Mouse (Mus musculus) gastrocnemius, postnatal 14 days (tissue): Measurements from ENCODE around the gene Tsnaxip1. TPM values are rescaled to one million over a fixed set of nuclear protein-coding genes. Genes with fewer than 3 reads are reported as not detected.
"Not testable (repeated sequence)": the region's sequence is repeated elsewhere in the genome, so short reads cannot be mapped to it uniquely, and the experiment has no call there.

Experiments used
- DNase-seq: peaks from one replicate; pipeline ENCODE4 v3.0.0; 2021; ENCODE audit warnings: mixed read lengths
- intact Hi-C: fragments of 180-260 bp; cut with DNase I; formaldehyde crosslinking; loops from one replicate; pipeline ENCODE4 v1.15.1; 2025; ENCODE audit warnings: low total_unique reads
- total RNA-seq, 2 experiments: library from RNA; stranded (reverse); gene quantifications; 2 replicates each; pipeline ENCODE4 v1.2.3; 2021

The Tsnaxip1 gene
- total RNA-seq, 2 experiments from 2014 or later: not detected

DNA sequence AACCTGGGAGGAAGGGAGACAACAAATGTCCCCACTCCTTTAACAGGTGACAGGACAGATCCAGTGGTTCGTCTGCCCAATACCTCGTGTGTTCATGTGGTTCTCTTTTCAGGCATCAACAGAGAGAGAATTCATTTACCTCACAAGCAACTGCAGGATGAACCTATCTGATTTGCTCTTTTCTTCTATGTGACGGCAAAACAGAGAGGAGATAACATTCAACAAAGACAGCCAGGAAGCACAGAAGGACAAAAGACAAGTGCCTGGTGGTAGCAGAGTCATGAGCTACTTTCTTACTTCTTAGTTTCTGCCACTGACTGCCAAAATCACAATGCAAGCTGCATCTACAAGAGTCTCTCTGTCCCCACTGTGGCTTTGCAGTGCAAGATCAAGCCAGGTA is 16.0 kb upstream of the Tsnaxip1 start:
- DNase-seq: no peak
- intact Hi-C loops: no loop called here

- intact Hi-C loops: no loop called here
- no peak for DNase-seq
These were observed 15.0 kb upstream of the Tsnaxip1 start for GRCm38 (mm10) chr8:105812511-105812910.

GRCm38 (mm10) chr8:105813241-105813640 is 14.3 kb upstream of the Tsnaxip1 start:
- no peak for DNase-seq
- intact Hi-C loops: no loop called here

DNA sequence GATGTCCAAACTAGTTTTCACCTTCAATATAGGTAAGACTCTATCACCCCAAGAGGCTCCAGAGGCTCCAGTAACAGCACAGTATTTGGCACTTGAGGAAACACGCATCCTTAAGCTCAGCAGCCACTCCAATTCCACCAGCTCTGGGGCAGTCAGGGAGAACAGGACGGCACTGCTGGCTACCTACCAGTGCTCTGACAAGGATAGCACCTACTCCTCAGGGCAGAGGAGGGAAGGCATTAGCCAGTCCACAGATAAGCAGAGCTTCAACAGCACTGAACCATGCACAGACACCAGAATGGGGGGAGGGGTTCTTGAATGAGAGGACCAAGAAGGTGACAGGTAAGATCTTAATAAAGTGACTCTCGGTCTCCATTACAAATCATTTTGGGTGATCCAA is 7.9 kb upstream of the Tsnaxip1 start:
- DNase-seq: no peak
- intact Hi-C loops: no loop called here

DNA sequence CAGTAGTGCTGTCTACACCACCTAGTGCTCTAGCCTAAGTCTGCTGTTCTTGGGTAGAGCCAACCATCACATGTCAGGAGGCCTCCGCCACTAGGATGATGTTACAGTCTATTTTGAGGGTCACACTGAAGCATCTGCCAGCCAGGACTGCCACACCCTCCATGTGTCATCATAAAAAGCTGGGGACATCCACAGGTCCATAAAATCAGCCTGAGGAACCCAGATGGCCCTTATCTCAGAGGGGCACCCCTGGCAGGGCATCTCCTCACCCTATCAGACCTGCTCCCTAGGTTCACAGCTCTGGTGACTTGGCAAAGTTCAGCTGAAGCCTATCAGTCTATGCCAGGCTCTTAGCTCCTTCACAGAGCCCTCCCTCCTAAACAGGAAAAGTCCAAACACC is 6.6 kb upstream of the Tsnaxip1 start:
- intact Hi-C loops: no loop called here
- DNase-seq: peak; percentile 34

DNA sequence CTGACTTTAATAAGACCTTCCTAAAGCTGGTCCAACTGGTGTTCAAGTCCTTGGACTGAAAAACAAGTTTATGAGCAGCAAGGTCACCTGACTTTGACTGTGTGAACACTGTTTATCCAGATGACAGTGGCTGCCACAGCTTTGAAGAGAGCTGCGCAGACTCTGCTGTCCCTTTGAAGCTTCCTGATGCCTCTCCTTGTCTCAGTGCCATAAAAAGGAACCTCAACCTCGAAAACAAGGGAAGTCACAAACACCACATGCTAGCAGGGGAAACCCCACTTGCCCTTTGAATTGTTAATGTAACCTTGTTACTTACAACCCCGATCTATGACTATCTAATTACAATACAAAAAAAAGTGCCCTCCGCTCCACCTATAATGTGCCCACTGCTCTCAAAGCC is 2.0 kb upstream of the Tsnaxip1 start:
- DNase-seq: no peak
- intact Hi-C loops: no loop called here

GRCm38 (mm10) chr8:105826379-105826778 is 1.2 kb upstream of the Tsnaxip1 start:
- intact Hi-C loops: no loop called here
- no peak for DNase-seq

GRCm38 (mm10) chr8:105833740-105834139 is 6.2 kb downstream of the Tsnaxip1 start:
- DNase-seq: not testable (repeated sequence)
- intact Hi-C loops: loop anchor here (5.0 kb wide), 1 partner anchor 121 kb away; no protein-coding TSS in a partner anchor

DNA sequence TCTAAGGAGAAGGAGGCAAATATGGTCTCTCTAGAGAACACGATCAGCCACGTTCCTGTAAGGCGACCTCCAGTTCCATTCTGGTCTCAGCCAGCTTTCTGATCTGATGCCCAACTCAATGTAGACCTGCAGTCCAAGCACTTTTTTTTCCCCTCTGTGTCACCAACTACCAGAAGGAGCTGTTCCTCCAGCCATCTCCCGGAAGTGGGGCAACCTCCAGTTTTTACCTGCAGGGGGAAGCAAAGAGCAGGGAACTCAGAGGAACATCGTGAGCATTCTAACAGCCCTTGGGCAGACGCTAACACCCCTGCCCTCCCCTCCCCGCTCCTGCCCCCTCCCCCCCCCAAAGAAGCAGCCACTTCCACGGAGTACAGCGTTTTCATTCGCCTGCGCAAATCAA is 7.8 kb downstream of the Tsnaxip1 start:
- intact Hi-C loops: loop anchor here (5.0 kb wide), 1 partner anchor 97 kb away; the partner anchor contains the start of gene Ctrl
- peak; percentile 66 for DNase-seq

DNA sequence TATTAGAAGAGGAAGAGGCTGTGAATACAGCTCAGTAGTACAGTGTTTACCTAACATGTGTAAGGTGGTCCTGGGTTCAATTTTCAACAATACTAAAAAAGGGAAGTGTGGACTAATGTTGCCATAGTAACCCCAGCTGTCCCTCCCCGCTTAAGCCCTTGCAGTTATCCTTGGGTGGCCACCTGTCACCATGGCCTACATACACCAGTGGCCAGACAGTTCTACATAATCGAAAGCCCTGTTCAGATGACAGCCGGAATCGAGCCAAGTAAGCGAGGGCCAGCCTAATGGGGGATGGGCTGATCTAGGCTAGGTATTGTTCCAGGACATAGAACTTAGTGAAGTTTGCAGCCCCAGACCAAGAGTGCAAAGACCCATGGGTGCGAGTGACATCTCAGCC is 9.5 kb downstream of the Tsnaxip1 start:
- intact Hi-C loops: loop anchor here (5.0 kb wide), 1 partner anchor 95 kb away; the partner anchor contains the start of gene Ctrl
- DNase-seq: no peak

- intact Hi-C loops: loop anchor here (5.0 kb wide), 1 partner anchor 93 kb away; the partner anchor contains the start of gene Ctrl
- no peak for DNase-seq
These were observed 11.7 kb downstream of the Tsnaxip1 start for GRCm38 (mm10) chr8:105839209-105839608.

DNA sequence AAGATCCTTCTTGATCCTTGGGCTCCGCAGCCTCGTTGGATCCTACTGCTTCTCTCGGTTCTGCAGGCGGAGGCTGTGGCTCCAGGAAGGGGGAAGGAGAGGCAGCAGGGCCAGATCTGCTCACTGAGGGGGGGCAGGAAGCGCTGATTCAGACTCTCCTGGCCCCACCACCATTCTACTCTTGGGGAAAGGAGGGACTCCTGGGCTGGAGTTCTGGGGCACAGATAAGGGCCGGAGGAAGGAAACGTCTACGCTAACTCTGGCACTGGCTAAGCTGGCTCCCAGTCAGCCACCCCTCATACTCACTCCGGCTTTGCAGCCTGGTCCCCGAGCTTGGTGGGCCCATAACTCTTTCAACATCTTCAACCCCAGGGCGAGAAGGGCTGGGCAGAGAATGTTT is 19.1 kb downstream of the Tsnaxip1 start:
- intact Hi-C loops: loop anchor here (10.0 kb wide), 1 partner anchor 158 kb away; the partner anchor contains the start of gene Dpep2nb
- DNase-seq: no peak

- no peak for DNase-seq
- intact Hi-C loops: no loop called here
These were observed 22.5 kb downstream of the Tsnaxip1 start for GRCm38 (mm10) chr8:105850014-105850413.

DNA sequence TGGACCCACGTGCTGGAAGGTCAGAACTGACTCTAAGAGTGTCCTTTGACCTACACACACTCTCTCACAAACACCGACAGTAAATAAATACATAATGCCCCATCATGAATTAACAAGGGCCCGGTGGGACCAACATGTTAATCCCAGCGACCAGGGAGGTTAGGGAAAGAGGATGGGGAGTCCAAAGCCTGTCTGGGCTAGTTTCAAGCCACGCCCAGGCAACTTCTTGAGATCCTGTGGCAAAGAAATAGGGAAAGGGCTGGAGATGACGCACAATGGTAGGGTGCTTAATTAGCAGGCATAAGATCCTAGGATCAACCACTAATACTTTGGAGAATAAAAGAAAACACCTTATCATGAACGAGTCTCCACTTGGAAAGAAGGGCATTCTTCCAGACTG is 23.1 kb downstream of the Tsnaxip1 start:
- intact Hi-C loops: no loop called here
- no peak for DNase-seq

DNA sequence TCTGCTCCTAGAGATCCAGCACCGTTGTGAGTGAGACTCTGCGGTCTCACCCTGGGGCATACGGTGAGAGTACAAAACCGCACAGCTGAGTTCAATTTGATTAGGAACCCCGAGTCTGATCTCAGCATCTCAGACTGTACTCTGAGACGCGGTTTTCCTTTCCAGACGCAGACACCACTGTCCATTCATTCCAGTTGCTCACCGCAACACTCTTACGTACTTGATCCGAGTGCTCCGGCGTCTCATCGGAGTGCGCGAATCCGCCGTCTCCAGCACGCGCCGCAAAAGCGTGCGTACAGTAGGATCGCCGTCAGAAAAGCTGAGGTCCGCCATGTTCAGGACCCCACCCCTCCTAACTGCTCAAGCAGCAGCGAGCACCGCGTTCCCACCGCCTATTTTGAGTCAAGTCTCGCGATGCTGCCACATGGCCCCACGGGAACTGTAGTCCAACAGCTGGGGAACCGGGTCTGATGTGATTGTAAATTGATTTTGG is 24.2 kb downstream of the Tsnaxip1 start:
- intact Hi-C loops: no loop called here
- DNase-seq: peak; percentile 90

DNA sequence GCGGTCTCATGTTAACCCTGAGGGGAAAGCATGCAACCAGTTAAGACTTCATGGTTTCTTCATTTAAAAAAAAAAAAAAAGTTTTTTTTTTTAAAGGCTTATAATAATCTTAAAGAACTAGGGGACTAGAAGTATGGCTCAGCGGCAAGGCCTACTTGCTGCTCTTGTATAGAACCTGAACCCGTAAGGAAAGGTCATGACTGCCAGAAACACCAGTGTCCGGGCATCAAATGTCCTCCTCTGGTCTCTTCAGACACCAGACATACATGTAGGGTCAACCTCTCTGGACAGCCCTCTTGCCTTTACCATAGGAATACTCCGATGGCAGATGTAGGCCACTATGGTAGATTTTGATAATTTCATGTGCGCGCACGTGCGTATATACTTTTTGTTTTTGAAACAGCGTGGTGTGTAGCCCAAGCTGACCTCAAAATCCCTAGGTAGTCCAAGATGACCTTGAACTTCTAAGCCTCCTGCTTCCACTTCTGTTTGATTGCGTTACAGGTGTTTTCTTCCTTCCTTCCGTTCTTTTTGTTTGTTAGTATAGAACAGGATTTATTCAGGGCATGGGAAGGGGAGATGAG is 24.7 kb downstream of the Tsnaxip1 start:
- intact Hi-C loops: no loop called here
- DNase-seq: no peak

- intact Hi-C loops: no loop called here
- no peak for DNase-seq
These were observed 25.6 kb downstream of the Tsnaxip1 start, which contains the start of gene Cenpt for GRCm38 (mm10) chr8:105853178-105853577. Cenpt (minus strand) TSS chr8:105853278.

DNA sequence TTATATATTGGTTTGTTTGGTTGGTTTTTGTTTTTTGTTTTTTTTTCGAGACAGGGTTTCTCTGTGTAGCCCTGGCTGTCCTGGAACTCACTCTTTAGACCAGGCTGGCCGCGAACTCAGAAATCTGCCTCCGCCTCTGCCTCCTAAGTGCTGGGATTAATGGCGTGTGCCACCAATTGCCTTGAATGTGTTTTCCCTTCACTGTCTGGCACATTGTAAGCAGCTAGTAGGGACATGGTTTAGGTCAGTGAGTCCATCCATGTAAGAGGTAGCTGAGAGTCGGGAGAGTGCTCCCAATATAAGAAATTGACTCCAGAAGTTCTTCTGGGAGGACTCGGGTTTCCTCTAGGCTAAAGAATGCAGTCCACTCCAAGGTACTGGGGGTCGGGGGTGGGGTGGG is 26.8 kb downstream of the Tsnaxip1 start:
- intact Hi-C loops: no loop called here

DNA sequence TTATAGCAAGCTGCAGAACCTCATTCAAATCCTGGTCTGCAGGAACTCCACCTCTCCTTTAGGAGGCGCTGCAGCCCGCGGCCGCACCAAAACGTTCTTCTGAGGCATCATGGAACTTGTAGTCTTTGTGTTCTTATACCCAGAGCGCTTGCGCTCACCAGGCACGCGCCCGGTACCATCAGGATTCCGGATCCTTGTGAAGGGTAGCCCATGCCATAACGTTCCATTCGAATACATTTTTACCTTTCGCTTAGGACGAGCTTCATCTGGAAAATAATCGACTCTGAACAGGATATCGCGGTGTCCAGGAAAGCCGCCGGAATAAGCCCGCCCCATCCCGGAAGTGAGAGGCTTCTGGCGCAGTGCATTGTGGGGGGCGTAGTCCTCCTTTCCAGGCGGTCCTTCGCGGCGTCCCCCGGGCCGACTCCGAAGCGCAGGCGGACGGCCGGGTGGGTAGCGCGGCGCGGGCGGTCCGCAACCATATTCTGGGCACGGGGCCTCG is 27.2 kb downstream of the Tsnaxip1 start, which contains the start of gene Thap11:
Thap11 (plus strand) TSS at position 418 of the 502 bp plus-strand sequence.
- DNase-seq: peak; percentile 95
- intact Hi-C loops: no loop called here

More for the DNA sequence above, 26.8 kb downstream of the Tsnaxip1 start:
- no peak for DNase-seq

DNA sequence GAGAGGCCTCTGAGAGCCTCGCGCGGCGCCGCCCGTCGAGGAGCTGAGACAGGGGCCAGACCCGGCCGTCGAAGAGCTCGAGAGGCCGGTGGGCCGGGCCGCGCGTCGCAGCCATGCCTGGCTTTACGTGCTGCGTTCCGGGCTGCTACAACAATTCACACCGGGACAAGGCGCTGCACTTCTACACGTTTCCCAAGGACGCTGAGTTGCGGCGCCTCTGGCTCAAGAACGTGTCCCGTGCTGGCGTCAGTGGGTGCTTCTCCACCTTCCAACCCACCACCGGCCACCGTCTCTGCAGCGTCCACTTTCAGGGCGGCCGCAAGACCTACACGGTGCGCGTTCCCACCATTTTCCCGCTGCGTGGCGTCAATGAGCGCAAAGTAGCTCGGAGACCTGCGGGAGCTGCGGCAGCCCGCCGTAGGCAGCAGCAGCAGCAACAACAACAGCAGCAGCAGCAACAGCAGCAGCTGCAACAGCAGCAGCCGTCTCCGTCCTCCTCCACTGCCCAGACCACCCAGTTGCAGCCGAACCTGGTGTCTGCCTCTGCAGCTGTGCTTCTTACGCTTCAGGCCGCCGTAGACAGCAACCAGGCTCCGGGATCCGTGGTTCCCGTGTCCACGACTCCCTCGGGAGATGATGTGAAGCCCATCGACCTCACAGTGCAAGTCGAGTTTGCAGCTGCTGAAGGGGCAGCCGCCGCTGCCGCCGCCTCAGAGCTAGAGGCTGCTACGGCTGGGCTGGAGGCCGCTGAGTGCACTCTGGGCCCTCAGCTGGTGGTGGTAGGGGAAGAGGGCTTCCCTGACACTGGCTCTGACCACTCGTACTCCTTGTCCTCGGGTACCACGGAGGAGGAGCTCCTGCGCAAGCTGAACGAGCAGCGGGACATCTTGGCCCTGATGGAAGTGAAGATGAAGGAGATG is 28.0 kb downstream of the Tsnaxip1 start:
- DNase-seq: peak; percentile 53
- intact Hi-C loops: no loop called here
